Mouse (Mus musculus) embryonic facial prominence, embryonic 11.5 days (tissue): ENCODE measurements at regions not wholly inside any gene's neighbourhood (a gene's known extent, or its start where the extent isn't known, plus 50 kb on each side); places are given as distances from the start of the nearest gene placed in this dataset.

Experiments
- ATAC-seq: fragments of 200-750 bp; cut with Nextera tagmentation; replicated peaks from 2 replicates; pipeline ENCODE4 v1.8.0; 2017; ENCODE audit warnings: low read depth; ENCODE audit not compliant: insufficient number of reproducible peaks, low FRiP score, low TSS enrichment
- DNase-seq: peaks from one replicate; pipeline ENCODE4 v3.0.0-alpha.2; 2015; ENCODE audit warnings: low spot score
- H3K27ac ChIP-seq: fragments of 300-500 bp; sonication (generic); replicated peaks from 2 replicates; pipeline ENCODE4 v1.5.1; 2014; ENCODE audit warnings: mild to moderate bottlenecking, low read depth, low read length, control low read depth
- H3K27me3 ChIP-seq: fragments of 300-500 bp; sonication (generic); 2 replicates; pipeline ENCODE4 v1.6.1; 2014; ENCODE audit warnings: mild to moderate bottlenecking, low read length, moderate library complexity, mixed read lengths; ENCODE audit not compliant: control insufficient read depth, insufficient read depth
- H3K36me3 ChIP-seq: fragments of 300-500 bp; sonication (generic); replicated peaks from 2 replicates; pipeline ENCODE4 v1.6.1; 2014; ENCODE audit warnings: low read depth, mild to moderate bottlenecking, low read length, moderate library complexity, mixed read lengths; ENCODE audit not compliant: control insufficient read depth, insufficient read depth
- H3K4me1 ChIP-seq: fragments of 300-500 bp; sonication (generic); 2 replicates; pipeline ENCODE4 v1.6.1; 2014; ENCODE audit warnings: low read length, mixed read lengths; ENCODE audit not compliant: control insufficient read depth, insufficient read depth
- H3K4me2 ChIP-seq: fragments of 300-500 bp; sonication (generic); 2 replicates; pipeline ENCODE4 v1.6.1; 2014; ENCODE audit warnings: low read depth, mild to moderate bottlenecking, control low read depth, low read length, moderate library complexity
- H3K4me3 ChIP-seq: fragments of 300-500 bp; sonication (generic); 2 replicates; pipeline ENCODE4 v1.5.1; 2014; ENCODE audit warnings: low read depth, low read length, control low read depth
- H3K9ac ChIP-seq: fragments of 300-500 bp; sonication (generic); replicated peaks from 2 replicates; pipeline ENCODE4 v1.6.1; 2014; ENCODE audit warnings: mild to moderate bottlenecking, control low read depth, low read length
- H3K9me3 ChIP-seq: fragments of 300-500 bp; sonication (generic); replicated peaks from 2 replicates; pipeline ENCODE4 v1.6.1; 2016; ENCODE audit warnings: mild to moderate bottlenecking, low read length, inconsistent platforms, mixed read lengths; ENCODE audit not compliant: control insufficient read depth
- WGBS: fragments of 180-500 bp; shearing (Covaris S2); extraction: QIAGEN DNeasy Blood & Tissue Kit; methylation state at CpG from one replicate; pipeline ENCODE4 v1.1.7; 2014; 5-methylcytosine and 5-hydroxymethylcytosine counted together

DNA sequence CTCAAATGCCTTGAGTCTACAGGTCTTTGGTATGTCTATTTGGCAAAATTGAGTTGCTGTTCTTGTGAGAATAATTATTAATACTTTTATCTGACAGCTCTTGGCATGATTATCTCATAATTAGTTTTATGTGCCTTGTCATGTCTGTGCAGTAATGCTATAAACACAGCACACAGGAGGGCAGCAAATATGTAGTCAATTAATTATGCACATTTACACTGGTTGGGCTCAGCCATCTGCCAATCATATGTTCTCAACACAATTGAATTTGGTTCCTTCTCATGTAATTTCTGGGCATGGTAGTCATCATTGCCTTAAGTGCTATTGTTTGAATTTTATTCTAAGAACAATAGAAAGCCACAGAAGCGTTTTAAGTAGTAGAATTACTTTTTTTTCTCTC is 1650.7 kb upstream of the Tenm2 start:
- no peak for DNase-seq
- no peak for ATAC-seq
- no peaks in the 10 kb centered on the region for H3K4me1 ChIP-seq
- no peaks in the 10 kb centered on the region for H3K36me3 ChIP-seq
- H3K9ac ChIP-seq: no peak overlapping the region
- no peak overlapping the region for H3K27ac ChIP-seq
- no peaks in the 10 kb centered on the region for H3K9me3 ChIP-seq
- WGBS: 52% methylated on average over 1 of the region's 1 CpGs
- no peaks in the 10 kb centered on the region for H3K27me3 ChIP-seq
- no peak overlapping the region for H3K4me3 ChIP-seq
- H3K4me2 ChIP-seq: no peak overlapping the region

GRCm38 (mm10) chr11:38861622-38862345 is 1626.0 kb upstream of the Tenm2 start:
- 26% methylated on average over 9 of the region's 9 CpGs for WGBS
- DNase-seq: peak; percentile 6
- Histone ChIP-seq H3K4me3 (no peak overlapping the region), H3K4me2 (no peak overlapping the region), H3K36me3 (no peaks in the 10 kb centered on the region), H3K9me3 (no peaks in the 10 kb centered on the region), H3K4me1 (no peaks in the 10 kb centered on the region), H3K27me3 (no peaks in the 10 kb centered on the region), H3K27ac (no peak overlapping the region), H3K9ac (no peak overlapping the region)
- no peak for ATAC-seq

- ATAC-seq (no peak), DNase-seq (no peak)
- H3K36me3 ChIP-seq: no peaks in the 10 kb centered on the region
- H3K9me3 ChIP-seq: no peaks in the 10 kb centered on the region
- H3K4me3 ChIP-seq: no peak overlapping the region
- no peak overlapping the region for H3K4me2 ChIP-seq
- WGBS: 70% methylated on average over 9 of the region's 9 CpGs
- no peak overlapping the region for H3K9ac ChIP-seq
- no peaks in the 10 kb centered on the region for H3K4me1 ChIP-seq
- no peaks in the 10 kb centered on the region for H3K27me3 ChIP-seq
- no peak overlapping the region for H3K27ac ChIP-seq
These were observed 1620.9 kb upstream of the Tenm2 start for GRCm38 (mm10) chr11:38856645-38857044.

DNA sequence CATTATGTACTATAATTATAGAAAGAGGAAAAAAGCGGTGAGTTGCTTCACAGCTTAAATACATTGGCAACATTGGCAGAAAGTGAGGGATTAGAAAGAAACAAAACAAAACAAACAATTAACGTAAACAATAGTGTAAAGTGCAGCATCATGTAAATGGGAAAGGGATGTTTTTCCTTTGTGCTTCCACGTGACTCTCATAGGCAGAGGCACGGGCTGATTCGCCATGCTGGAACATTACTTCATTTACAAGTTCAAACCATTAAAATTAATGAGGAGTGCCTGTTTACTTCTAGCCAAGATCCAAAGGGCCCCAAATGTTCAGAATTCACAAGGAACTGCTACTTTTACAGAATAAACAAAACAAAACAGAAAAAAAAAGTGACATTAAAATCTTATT is 1593.4 kb upstream of the Tenm2 start:
- no peak for DNase-seq
- Histone ChIP-seq H3K4me1 (no peaks in the 10 kb centered on the region), H3K9me3 (no peaks in the 10 kb centered on the region), H3K4me2 (no peak overlapping the region), H3K27me3 (no peaks in the 10 kb centered on the region), H3K4me3 (no peak overlapping the region), H3K9ac (no peak overlapping the region), H3K27ac (no peak overlapping the region), H3K36me3 (no peaks in the 10 kb centered on the region)
- WGBS: 77% methylated on average over 5 of the region's 5 CpGs
- no peak for ATAC-seq

DNA sequence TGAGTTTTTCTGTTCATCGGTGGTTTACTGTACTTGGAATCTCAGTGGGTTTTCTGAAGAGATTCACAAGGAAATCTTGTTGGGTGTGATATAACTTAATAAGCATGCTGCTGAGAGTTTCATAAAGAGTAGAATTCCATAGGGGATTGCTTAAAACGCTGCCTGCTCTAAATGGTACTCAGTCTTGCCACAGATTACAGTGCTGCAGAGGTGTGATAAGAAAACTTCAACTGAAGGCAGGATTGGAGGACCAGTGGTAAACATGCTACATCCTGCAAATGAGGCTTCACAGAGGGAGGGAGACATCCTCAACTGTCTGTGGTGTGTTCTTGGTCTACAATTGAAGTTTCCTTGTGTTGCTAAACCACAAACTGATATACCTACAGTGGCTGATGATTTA is 1592.6 kb upstream of the Tenm2 start:
- no peaks in the 10 kb centered on the region for H3K4me1 ChIP-seq
- no peaks in the 10 kb centered on the region for H3K36me3 ChIP-seq
- no peaks in the 10 kb centered on the region for H3K9me3 ChIP-seq
- no peak for ATAC-seq
- WGBS: 68% methylated on average over 2 of the region's 2 CpGs
- no peak overlapping the region for H3K9ac ChIP-seq
- H3K27ac ChIP-seq: no peak overlapping the region
- no peak overlapping the region for H3K4me2 ChIP-seq
- H3K4me3 ChIP-seq: no peak overlapping the region
- H3K27me3 ChIP-seq: no peaks in the 10 kb centered on the region
- no peak for DNase-seq

DNA sequence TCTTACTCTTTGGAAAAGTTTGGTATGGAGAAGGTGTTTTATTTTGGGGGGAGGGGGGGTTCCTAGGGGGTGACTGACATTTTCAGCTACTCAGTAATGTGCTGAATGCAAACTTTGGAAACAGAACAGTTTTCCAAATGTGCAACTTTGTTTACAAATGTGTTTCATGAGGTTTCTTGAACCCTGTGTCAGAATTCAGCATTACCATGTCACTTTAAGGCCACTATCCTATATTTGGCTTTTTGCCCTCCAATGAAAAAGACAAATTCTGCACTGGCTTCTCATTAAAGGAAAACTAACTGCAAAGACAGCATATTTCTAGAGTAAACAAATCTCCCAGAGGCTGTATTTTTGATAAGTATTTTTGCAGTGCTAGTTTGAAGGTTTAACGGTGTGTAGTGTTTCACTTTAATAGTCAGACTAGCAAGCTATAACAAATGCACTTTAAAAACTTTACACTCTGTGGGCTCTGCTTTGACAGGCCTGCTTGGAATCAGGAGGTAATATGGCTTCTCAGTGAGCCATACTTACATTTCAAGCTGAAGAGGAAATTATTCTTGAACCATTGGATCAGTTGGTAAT is 1589.5 kb upstream of the Tenm2 start:
- ATAC-seq (no peak), DNase-seq (no peak)
- H3K9ac ChIP-seq: no peak overlapping the region
- H3K4me2 ChIP-seq: no peak overlapping the region
- H3K36me3 ChIP-seq: no peaks in the 10 kb centered on the region
- no peak overlapping the region for H3K27ac ChIP-seq
- H3K27me3 ChIP-seq: no peaks in the 10 kb centered on the region
- no peaks in the 10 kb centered on the region for H3K9me3 ChIP-seq
- no peak overlapping the region for H3K4me3 ChIP-seq
- 91% methylated on average over 1 of the region's 1 CpGs for WGBS
- H3K4me1 ChIP-seq: no peaks in the 10 kb centered on the region

DNA sequence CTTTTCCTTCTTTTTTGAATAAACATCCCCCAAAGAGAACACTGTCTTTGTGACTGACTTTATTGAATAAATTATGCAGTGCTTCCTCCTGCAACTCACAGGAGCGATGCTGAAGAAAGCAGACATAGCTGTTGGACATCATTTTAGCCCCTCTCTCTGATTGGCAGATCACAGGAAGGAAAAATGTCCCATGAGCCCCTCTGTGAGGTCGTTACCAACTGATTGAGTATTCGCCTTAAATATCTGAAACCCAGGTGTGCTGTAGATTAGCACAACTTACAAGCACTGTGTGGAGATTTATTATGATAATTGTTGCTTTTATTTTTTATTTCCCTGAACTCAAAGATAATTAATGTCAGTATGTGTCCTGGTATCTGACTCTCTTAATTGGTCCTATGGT is 1582.4 kb upstream of the Tenm2 start:
- Histone ChIP-seq H3K4me1 (no peaks in the 10 kb centered on the region), H3K27me3 (no peaks in the 10 kb centered on the region), H3K4me2 (no peak overlapping the region), H3K9ac (no peak overlapping the region), H3K4me3 (no peak overlapping the region), H3K27ac (no peak overlapping the region), H3K36me3 (no peaks in the 10 kb centered on the region), H3K9me3 (no peaks in the 10 kb centered on the region)
- 64% methylated on average over 3 of the region's 3 CpGs for WGBS
- DNase-seq (no peak), ATAC-seq (no peak)

GRCm38 (mm10) chr11:38783548-38783947 is 1547.8 kb upstream of the Tenm2 start:
- Histone ChIP-seq H3K36me3 (no peaks in the 10 kb centered on the region), H3K4me2 (no peak overlapping the region), H3K9ac (no peak overlapping the region), H3K4me1 (no peaks in the 10 kb centered on the region), H3K4me3 (no peak overlapping the region), H3K9me3 (no peaks in the 10 kb centered on the region), H3K27me3 (no peaks in the 10 kb centered on the region), H3K27ac (no peak overlapping the region)
- peak; percentile 2 for DNase-seq
- ATAC-seq: no peak
- 61% methylated on average over 4 of the region's 4 CpGs for WGBS
